Comparison of ENCODE assay signal across 8 mouse cellular contexts in genomic region chr13:108044222-108044941, GRCm38 (mm10). TPM values are rescaled to one million over a fixed set of nuclear protein-coding genes. Genes with fewer than 3 reads are reported as not detected.
A peak's percentile ranks its signal among the peaks of the same experiment; 100 is the strongest.
DNase-seq lines count a peak whose midpoint lies in the region; ATAC-seq lines count a peak whose summit lies in the region.

Gene Smim15, plus strand, starts transcription at chr13:108044446.

- peaks cover 19% of the 10 kb centered on the region for H3K36me3 ChIP-seq in intestine, embryonic 14.5 days (ENCODE audit: control insufficient read depth, insufficient read depth, low read length)

- H3K4me1 ChIP-seq in intestine, embryonic 14.5 days (replicated peaks; ENCODE audit: control insufficient read depth, insufficient read depth, low read length) = peaks cover 25% of the 10 kb centered on the region

- H3K27ac ChIP-seq in intestine, embryonic 14.5 days (ENCODE audit: low read depth) = peak within 1 kb of the TSS; percentile 89

- peak within 1 kb of the TSS; percentile 71 for H3K4me3 ChIP-seq in intestine, embryonic 14.5 days (ENCODE audit: low read depth, low read length)

- peak within 1 kb of the TSS; percentile 65 for H3K4me2 ChIP-seq in intestine, embryonic 14.5 days (ENCODE audit: low read length)

- ATAC-seq in intestine, embryonic 14.5 days (replicated peaks; ENCODE audit: low FRiP score, low TSS enrichment, low read depth) = peak; percentile 93
- ATAC-seq in megakaryocyte progenitor cell, adult 5-6 weeks (replicated peaks; ENCODE audit: poor library complexity) = peak; percentile 73

- H3K27me3 ChIP-seq in intestine, embryonic 14.5 days (replicated peaks; ENCODE audit: control insufficient read depth, insufficient read depth, low read length) = no peaks in the 10 kb centered on the region

- DNase-seq in adrenal gland, adult 2 months = peak; percentile 95
- DNase-seq in embryo, embryonic 11 days = peak; percentile 97
- peak; percentile 88 for DNase-seq in gastrocnemius, postnatal 25 days
- peak; percentile 90 for DNase-seq in intestine, embryonic 14.5 days (ENCODE audit: low spot score)
- DNase-seq in left cerebral cortex, postnatal 10 days (ENCODE audit: extremely low spot score in 1 of 2, low spot score in 2 of 2) = peak; percentile 71 to 95
- peak; percentile 93 for DNase-seq in right cerebral cortex, postnatal 10 days (ENCODE audit: low spot score in 2 of 2)
- DNase-seq in urinary bladder, postnatal 25 days (ENCODE audit: low spot score) = peak; percentile 80

- WGBS in intestine, embryonic 14.5 days = under 1% methylated on average over 67 of the region's 71 CpGs

- H3K9ac ChIP-seq in intestine, embryonic 14.5 days (ENCODE audit: low read length) = peak within 1 kb of the TSS; percentile 82

- no peaks in the 10 kb centered on the region for H3K9me3 ChIP-seq in intestine, embryonic 14.5 days (ENCODE audit: control insufficient read depth, low read length)

- intact Hi-C loops in left cerebral cortex, postnatal 10 days (cut with DNase I) = loop anchor here (5.0 to 10.0 kb wide), 4 partner anchors 108 to 940 kb away; no protein-coding TSS in a partner anchor

RNA-seq across cellular contexts. Expression of gene Smim15, which starts in this region (rescaled TPM):
- 10 to 100 TPM; 38.7 to 39.3 TPM for total RNA-seq in adrenal gland, adult 2 months (2021)
- polyA plus RNA-seq in adrenal gland, adult 2 months (2012; rRNA removed) = 1.00 and 1.0 TPM in 2 replicates
- 10 to 100 TPM; 14.2 to 15.9 TPM for total RNA-seq in gastrocnemius, postnatal 25 days (2021)
- 50.7 and 57.6 TPM in 2 replicates for polyA plus RNA-seq in intestine, embryonic 14.5 days (2014; fragmentation: Nextera tagmentation; extraction: Ambion mirVana)
- 10 to 100 TPM; 34.3 to 35.6 TPM for total RNA-seq in left cerebral cortex, postnatal 10 days (2021)
- 47.2 and 51.9 TPM in 2 replicates for total RNA-seq in megakaryocyte progenitor cell, adult 5-6 weeks (2015)
- total RNA-seq in megakaryocyte progenitor cell, adult 5-6 weeks (2017) = 104 and 129 TPM in 2 replicates

Comparison
In these comparisons a context has a peak if more than half of its experiments do, and no peak if none do; other contexts are left out.
1. Peak in every context shown above with its lines: DNase-seq, ATAC-seq, H3K4me3 ChIP-seq and H3K27ac ChIP-seq.
2. RNA of gene Smim15 (polyA plus RNA-seq): 50.7 to 57.6 TPM in intestine, embryonic 14.5 days; 1.00 to 1.0 TPM in adrenal gland, adult 2 months; every median in the first group is over 10 times any median in the second.